In genomic region chr10:81431526-81432168, GRCm38 (mm10) we compare ENCODE assay signal across 1 mouse cellular context.
TF ChIP-seq lines count a peak whose summit lies in the region.

No protein-coding gene starts in this region.

TF ChIP-seq in MEL, 35 proteins besides CTCF, POLR2A, EP300 and RAD21:
- TF ChIP-seq MEF2A (IDR thresholded peaks at IDR 0.05; ENCODE audit: extremely low read depth, insufficient replicate concordance, low read depth, low read length, poor library complexity, severe bottlenecking) (no peak), TAL1 (IDR thresholded peaks at IDR 0.05; ENCODE audit: low read length) (no peak), KAT2A (conservative IDR thresholded peaks at IDR 0.05; ENCODE audit: low read depth, low read length) (no peak), SIN3A (IDR thresholded peaks at IDR 0.05; ENCODE audit: low read length) (peak; percentile 37; the same call in 1 of the 2 replicates), NRF1 (IDR thresholded peaks at IDR 0.05; ENCODE audit: insufficient read depth, low read depth, low read length, poor library complexity, severe bottlenecking) (no peak), CHD2 (IDR thresholded peaks at IDR 0.05; ENCODE audit: low read length) (no peak), USF1 (IDR thresholded peaks at IDR 0.05; ENCODE audit: low read depth, low read length) (peak; percentile 85), NELFE (IDR thresholded peaks at IDR 0.05; ENCODE audit: low read depth, low read length) (no peak; the same call in 1 of the 2 replicates), ETS1 (IDR thresholded peaks at IDR 0.05; ENCODE audit: low read depth, low read length) (no peak), MXI1 (IDR thresholded peaks at IDR 0.05; ENCODE audit: low read depth, low read length) (peak; percentile 96), MYC (IDR thresholded peaks at IDR 0.05; ENCODE audit: low read depth, low read length) (peak; percentile 89), MAZ (IDR thresholded peaks at IDR 0.05; ENCODE audit: low read depth, low read length) (no peak), HCFC1 (IDR thresholded peaks at IDR 0.05; ENCODE audit: low read depth, low read length) (no peak), MAFK (IDR thresholded peaks at IDR 0.05; ENCODE audit: borderline replicate concordance, low read depth, low read length) (no peak), MAX (IDR thresholded peaks at IDR 0.05; ENCODE audit: low read length) (peak; percentile 92)
